Mouse (Mus musculus) forebrain, embryonic 12.5 days (tissue): ENCODE results near the gene Hmgxb4. TPM values are rescaled to one million over a fixed set of nuclear protein-coding genes. Genes with fewer than 3 reads are reported as not detected.

Experiments used
- polyA plus RNA-seq: library from polyadenylated mRNA; unstranded; fragments of >200 nt; fragmentation: Nextera tagmentation; extraction: Ambion mirVana; gene quantifications from 2 replicates; pipeline ENCODE4 v1.2.1, GENCODE M21; 2016

Hmgxb4 gene
- polyA plus RNA-seq, 1 experiment from 2014 or later = 48.1 TPM

Other genes starting within 250 kb of the Hmgxb4 start
- not detected in 2 replicates for gene Isx, start 120.2 kb upstream of the Hmgxb4 start, polyA plus RNA-seq
- 21.9 and 23.0 TPM in 2 replicates for gene Tom1, start 40.3 kb downstream of the Hmgxb4 start, polyA plus RNA-seq
- gene Hmox1, start 100.3 kb downstream of the Hmgxb4 start, polyA plus RNA-seq = 13.2 and 13.5 TPM in 2 replicates
- 189 and 190 TPM in 2 replicates for gene Mcm5, start 116.2 kb downstream of the Hmgxb4 start, polyA plus RNA-seq
- 0.13 and 0.14 TPM in 2 replicates for gene Rasd2, start 220.6 kb downstream of the Hmgxb4 start, polyA plus RNA-seq